Mouse (Mus musculus) megakaryocyte-erythroid progenitor cell, adult 5 weeks (primary cell): ENCODE data around the gene Timm13. TPM values are rescaled to one million over a fixed set of nuclear protein-coding genes. Genes with fewer than 3 reads are reported as not detected.

Source experiments
- polyA plus RNA-seq: library from polyadenylated mRNA; stranded (reverse); fragments of >175 nt; gene quantifications from 2 replicates; pipeline ENCODE4 v1.2.3, GENCODE M21; 2012

Gene Timm13
- 320 and 356 TPM in 2 replicates for polyA plus RNA-seq

DNA sequence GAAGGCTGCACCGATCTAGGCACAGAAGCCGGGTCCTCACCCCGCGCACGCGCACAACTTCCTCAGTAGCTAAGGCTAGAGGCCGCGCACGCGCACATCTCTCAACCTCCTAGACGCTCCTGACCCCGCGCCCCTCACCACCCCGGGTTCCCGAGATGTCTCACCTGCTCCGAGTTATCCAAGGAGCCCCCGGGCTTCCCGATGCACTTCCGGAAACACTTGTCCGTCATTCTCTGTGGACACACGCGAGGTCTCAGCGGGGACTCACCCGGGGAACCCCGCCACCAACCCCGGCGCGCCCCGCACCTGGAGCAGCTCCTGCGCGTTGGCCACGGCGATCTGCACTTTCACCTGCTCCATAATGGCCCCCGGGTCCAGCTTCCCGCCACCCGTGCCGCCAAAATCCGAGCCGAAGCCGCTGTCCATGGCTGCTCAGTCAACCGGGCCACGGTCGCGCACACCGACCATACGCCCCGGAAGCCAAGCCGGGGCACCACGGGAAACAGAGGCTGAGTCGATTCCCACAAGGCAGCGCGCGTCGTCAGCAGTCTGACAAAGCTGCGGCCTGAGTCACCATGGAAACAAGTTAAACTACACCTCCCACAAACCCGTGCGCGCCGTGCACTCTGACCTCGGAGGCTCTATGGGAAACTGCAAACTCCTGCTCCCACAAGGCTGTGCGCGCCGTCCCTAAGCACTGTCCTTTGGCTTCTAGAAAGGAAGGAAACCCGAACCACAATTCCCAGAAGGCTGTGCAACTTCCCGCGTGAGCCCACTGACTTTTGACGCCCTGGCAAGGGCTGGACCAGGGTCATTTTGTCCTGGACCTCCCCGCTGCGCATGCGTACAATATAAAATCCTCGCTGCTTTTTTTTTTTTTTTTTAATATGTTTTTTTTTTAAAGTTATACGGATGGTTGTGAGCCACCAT, at the start of gene Timm13:
Timm13 (minus strand) TSS at position 652 of the 930 bp plus-strand sequence.

DNA sequence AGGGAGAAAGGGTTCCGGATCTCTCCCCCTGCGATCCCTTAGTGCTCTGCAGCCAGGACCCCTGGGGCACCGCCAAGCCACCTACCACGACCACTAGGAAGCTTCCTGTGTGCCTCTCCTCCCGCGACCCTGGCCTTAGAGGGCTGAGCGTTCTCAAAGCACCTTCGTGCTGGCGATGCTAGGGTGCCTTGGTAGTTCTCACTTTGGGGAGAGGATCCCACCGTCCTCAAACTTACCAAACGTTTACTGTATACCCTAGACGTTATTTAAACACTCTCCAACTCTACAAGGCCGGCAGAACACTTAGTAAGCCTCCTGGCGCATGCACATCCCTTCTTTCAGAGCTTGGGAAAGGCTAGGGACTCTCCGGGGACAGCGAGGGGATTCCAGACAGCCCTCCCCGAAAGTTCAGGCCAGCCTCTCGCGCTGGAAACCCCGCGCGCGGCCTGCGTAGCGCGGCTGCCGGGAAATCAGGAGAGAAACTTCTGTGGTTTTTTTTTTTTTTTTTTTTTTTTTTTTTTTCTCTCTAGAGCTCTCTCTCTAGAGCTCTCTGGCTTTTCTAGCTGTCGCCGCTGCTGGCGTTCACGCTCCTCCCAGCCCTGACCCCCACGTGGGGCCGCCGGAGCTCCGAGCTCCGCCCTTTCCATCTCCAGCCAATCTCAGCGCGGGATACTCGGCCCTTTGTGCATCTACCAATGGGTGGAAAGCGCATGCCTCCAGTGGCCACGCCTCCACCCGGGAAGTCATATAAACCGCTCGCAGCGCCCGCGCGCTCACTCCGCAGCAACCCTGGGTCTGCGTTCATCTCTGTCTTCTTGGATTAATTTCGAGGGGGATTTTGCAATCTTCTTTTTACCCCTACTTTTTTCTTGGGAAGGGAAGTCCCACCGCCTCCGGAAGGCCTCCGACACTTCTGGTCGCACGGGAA, 28.8 kb upstream of the Timm13 start, which contains the start of gene Gadd45b:
Gadd45b (plus strand) TSS at position 775 of the 928 bp plus-strand sequence.

DNA sequence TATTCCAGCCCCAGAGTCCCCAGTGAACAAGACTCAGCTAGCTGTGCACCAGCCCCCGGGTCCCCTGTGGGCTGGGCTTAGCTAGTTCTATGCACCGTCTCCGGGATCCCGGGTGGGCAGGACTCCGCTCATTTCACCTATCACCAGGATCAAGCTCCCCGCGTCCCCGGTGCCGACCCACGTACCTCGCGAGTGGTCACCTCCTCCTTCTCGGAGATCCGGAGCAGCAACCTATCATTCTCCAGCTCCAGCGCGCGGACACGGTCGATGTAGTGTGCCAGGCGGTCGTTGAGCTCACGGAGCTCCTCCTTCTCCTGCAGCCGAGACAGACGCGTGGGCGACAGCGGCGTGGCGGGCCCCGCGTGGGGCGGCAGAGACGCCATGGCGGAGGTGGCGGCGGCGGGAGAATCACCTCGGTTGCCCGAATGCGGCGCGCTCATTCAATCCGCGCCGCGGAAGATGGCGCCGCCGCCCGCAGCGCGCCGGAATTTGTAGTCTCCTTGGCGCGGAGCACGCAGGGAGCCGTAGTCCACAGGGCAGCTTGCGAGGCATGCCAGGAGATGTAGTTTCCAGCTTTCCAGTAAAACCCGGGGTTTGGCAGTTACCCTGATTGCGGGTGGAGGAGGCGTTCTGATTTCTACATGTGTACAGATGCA, 17.1 kb upstream of the Timm13 start, which contains the start of gene Lmnb2:
Lmnb2 (minus strand) TSS at position 467 of the 656 bp plus-strand sequence.

GRCm38 (mm10) chr10:80871581-80871980, 29.2 kb downstream of the Timm13 start, which contains the start of gene Tmprss9:
Tmprss9 (plus strand) TSS chr10:80871848.

DNA sequence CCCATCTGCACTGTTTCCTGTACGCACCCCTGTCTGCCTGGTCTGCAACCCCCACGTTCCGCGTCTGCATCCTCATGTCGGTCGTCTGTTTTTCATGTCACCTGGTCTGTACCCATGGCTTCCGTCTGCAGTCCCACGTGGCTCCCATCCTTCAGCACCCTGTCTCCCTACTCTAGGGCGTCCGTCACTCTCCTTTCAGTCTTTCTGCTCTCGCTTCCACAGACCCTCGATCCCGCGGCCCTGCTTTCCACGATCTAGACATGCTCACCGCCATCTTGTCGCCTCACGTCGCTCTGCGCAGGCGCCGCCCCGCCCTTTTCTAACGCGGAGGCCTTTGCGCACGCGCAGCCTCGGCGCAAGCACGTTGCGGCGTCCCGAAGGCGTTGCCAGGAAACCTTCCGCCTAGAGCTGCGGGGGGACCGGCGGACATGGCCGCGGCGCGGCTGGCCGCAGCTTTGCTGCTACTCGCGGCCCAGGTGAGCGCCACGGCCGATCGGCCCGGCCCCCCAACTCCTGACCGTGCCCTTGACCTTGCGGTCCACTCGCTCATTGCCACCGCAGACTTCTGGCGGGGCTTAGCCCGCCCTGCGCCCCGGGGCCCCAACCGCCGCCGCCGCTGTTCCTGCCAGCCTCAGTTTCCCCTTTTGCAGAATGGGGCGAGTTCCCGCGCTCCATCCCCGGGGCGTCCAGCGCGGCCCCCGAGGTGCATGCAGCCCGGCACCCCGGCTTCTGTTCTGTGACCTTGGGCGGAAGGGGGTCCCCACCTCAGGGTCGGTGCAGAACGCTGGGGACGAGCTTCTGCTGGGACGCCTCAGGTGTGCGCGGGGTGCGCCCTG, 45.6 kb downstream of the Timm13 start, which contains the start of the genes Lsm7 and Sppl2b:
Lsm7 (minus strand) TSS at position 297 of the 836 bp plus-strand sequence.
Sppl2b (plus strand) TSS at position 363 of the 836 bp plus-strand sequence.

Other genes with a start within 250 kb of the Timm13 start
- 133 and 134 TPM in 2 replicates for gene Btbd2, start 243.9 kb downstream of the Timm13 start, polyA plus RNA-seq
- 370 and 381 TPM in 2 replicates for gene Mknk2, start 222.9 kb downstream of the Timm13 start, polyA plus RNA-seq
- gene Mob3a, start 199.0 kb downstream of the Timm13 start, polyA plus RNA-seq = 37.5 and 39.8 TPM in 2 replicates
- gene Izumo4, start 198.8 kb downstream of the Timm13 start, polyA plus RNA-seq = 8.4 and 16.4 TPM in 2 replicates
- 28.2 and 36.4 TPM in 2 replicates for gene Ap3d1, start 158.7 kb downstream of the Timm13 start, polyA plus RNA-seq
- 125 and 175 TPM in 2 replicates for gene Dot1l, start 145.8 kb downstream of the Timm13 start, polyA plus RNA-seq
- gene Sf3a2, start 102.8 kb downstream of the Timm13 start, polyA plus RNA-seq = 664 and 723 TPM in 2 replicates
- 278 and 319 TPM in 2 replicates for gene Plekhj1, start 102.3 kb downstream of the Timm13 start, polyA plus RNA-seq
- gene Amh, start 95.7 kb downstream of the Timm13 start, polyA plus RNA-seq = 2.5 and 3.9 TPM in 2 replicates
- gene Jsrp1, start 87.5 kb downstream of the Timm13 start, polyA plus RNA-seq = 0.26 and 2.1 TPM in 2 replicates
- 4,386 and 4,591 TPM in 2 replicates for gene Oaz1, start 74.3 kb downstream of the Timm13 start, polyA plus RNA-seq
- gene Lingo3, start 56.9 kb downstream of the Timm13 start, polyA plus RNA-seq = 0.05 and 0.24 TPM in 2 replicates
- gene Lsm7, start 45.8 kb downstream of the Timm13 start, polyA plus RNA-seq = 214 and 288 TPM in 2 replicates
- gene Sppl2b, start 45.7 kb downstream of the Timm13 start, polyA plus RNA-seq = 109 and 110 TPM in 2 replicates
- gene Tmprss9, start 29.1 kb downstream of the Timm13 start, polyA plus RNA-seq = 0.01 and 0.02 TPM in 2 replicates
- 66.5 and 79.9 TPM in 2 replicates for gene Lmnb2, start 17.3 kb upstream of the Timm13 start, polyA plus RNA-seq
- gene Gadd45b, start 29.1 kb upstream of the Timm13 start, polyA plus RNA-seq = 115 and 126 TPM in 2 replicates
- gene Gng7, start 114.0 kb upstream of the Timm13 start, polyA plus RNA-seq = 0.65 and 0.67 TPM in 2 replicates
- 0.02 TPM in 1 of 2 replicates, not detected in the other for gene Diras1, start 124.7 kb upstream of the Timm13 start, polyA plus RNA-seq
- 8.5 and 9.1 TPM in 2 replicates for gene Slc39a3, start 136.5 kb upstream of the Timm13 start, polyA plus RNA-seq
- gene Sgta, start 159.2 kb upstream of the Timm13 start, polyA plus RNA-seq = 180 and 187 TPM in 2 replicates
- gene Thop1, start 169.1 kb upstream of the Timm13 start, polyA plus RNA-seq = 82.5 and 89.0 TPM in 2 replicates
- gene Creb3l3, start 197.9 kb upstream of the Timm13 start, polyA plus RNA-seq = 0.54 and 0.71 TPM in 2 replicates
- 414 and 429 TPM in 2 replicates for gene Map2k2, start 204.9 kb upstream of the Timm13 start, polyA plus RNA-seq
- gene Zbtb7a, start 234.3 kb upstream of the Timm13 start, polyA plus RNA-seq = 140 and 145 TPM in 2 replicates